Mouse (Mus musculus) embryonic facial prominence, embryonic 14.5 days (tissue): Measurements from ENCODE around the gene Tead2. TPM values are rescaled to one million over a fixed set of nuclear protein-coding genes. Genes with fewer than 3 reads are reported as not detected.
"Not testable (repeated sequence)": the region's sequence is repeated elsewhere in the genome, so short reads cannot be mapped to it uniquely, and the experiment has no call there.

ENCODE experiments used
- ATAC-seq: fragments of 200-750 bp; cut with Nextera tagmentation; 2 replicates; pipeline ENCODE4 v1.8.0; 2017; ENCODE audit warnings: low read depth, moderate number of reproducible peaks, moderate TSS enrichment
- DNase-seq: peaks from one replicate; pipeline ENCODE4 v3.0.0-alpha.2; 2015; ENCODE audit warnings: low spot score
- H3K27ac ChIP-seq: fragments of 300-500 bp; sonication (generic); replicated peaks from 2 replicates; pipeline ENCODE4 v1.5.1; 2014; ENCODE audit warnings: low read depth, mild to moderate bottlenecking, low read length, moderate library complexity
- H3K27me3 ChIP-seq: fragments of 300-500 bp; sonication (generic); replicated peaks from 2 replicates; pipeline ENCODE4 v1.6.1; 2014; ENCODE audit warnings: low read length; ENCODE audit not compliant: control insufficient read depth, insufficient read depth
- H3K36me3 ChIP-seq: fragments of 300-500 bp; sonication (generic); 2 replicates; pipeline ENCODE4 v1.6.1; 2014; ENCODE audit warnings: low read length, mixed read lengths; ENCODE audit not compliant: control insufficient read depth, insufficient read depth
- H3K4me1 ChIP-seq: fragments of 300-500 bp; sonication (generic); 2 replicates; pipeline ENCODE4 v1.6.1; 2014; ENCODE audit warnings: antibody characterized with exemption, low read length; ENCODE audit not compliant: control insufficient read depth, insufficient read depth
- H3K4me2 ChIP-seq: fragments of 300-500 bp; sonication (generic); 2 replicates; pipeline ENCODE4 v1.6.1; 2014; ENCODE audit warnings: low read depth, mild to moderate bottlenecking, low read length, moderate library complexity, mixed read lengths
- H3K4me3 ChIP-seq: fragments of 300-500 bp; sonication (generic); 2 replicates; pipeline ENCODE4 v1.5.1; 2014; ENCODE audit warnings: low read depth, mild to moderate bottlenecking, low read length
- H3K9ac ChIP-seq: fragments of 300-500 bp; sonication (generic); 2 replicates; pipeline ENCODE4 v1.6.1; 2014; ENCODE audit warnings: low read depth, mild to moderate bottlenecking, low read length, moderate library complexity, mixed read lengths
- H3K9me3 ChIP-seq: fragments of 300-500 bp; sonication (generic); 2 replicates; pipeline ENCODE4 v1.6.1; 2016; ENCODE audit warnings: low read length; ENCODE audit not compliant: control insufficient read depth
- WGBS: fragments of 180-500 bp; shearing (Covaris S2); extraction: QIAGEN DNeasy Blood & Tissue Kit; methylation state at CpG from one replicate; pipeline ENCODE4 v1.1.7; 2014; 5-methylcytosine and 5-hydroxymethylcytosine counted together
- polyA plus RNA-seq: library from polyadenylated mRNA; unstranded; fragments of >200 nt; fragmentation: Nextera tagmentation; extraction: Ambion mirVana; gene quantifications from 2 replicates; pipeline ENCODE4 v1.2.1, GENCODE M21; 2014

Gene Tead2
- polyA plus RNA-seq = 112 and 142 TPM in 2 replicates

DNA sequence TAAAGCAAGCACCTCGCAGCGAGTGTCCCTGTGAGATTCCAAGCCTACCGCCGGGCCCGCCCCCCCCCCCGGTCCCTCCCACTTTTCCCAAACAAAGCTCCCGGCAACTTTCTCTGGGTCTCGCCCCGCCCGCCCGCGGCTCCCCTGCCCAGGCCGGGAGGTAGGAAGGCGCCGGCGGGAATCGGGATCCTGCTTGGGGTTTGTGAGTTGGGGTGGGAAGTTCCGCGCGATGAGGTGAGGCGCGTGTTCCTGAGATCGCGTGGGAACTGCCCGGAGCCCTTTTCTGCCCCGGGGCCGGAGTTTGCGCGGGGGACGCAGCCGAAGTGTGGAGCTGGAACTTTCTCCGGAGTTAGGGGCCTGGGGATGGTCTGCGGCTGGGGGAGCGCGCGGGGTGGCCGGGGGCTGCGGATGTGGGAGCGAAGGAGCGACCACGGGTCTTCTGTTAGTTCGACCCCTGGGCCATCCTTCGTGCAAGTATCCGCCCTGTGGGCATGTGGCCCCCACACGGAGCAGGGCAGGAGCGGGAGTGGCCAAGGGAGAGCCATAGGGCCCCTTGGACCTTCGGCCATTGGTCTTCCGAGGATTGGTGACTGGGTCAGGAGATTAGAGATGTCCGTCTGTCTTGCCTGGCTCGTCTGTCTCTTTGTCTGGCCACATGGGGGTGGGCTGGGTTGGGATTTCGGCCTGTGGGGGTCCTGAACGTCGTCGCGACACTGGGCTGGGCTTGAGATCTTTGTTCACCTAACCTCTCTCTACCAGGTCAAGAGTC is at the start of gene Tead2:
Gene Tead2, plus strand, starts transcription at position 81 of the 769 bp plus-strand sequence.
- H3K9me3 ChIP-seq = no peaks in the 10 kb centered on the region
- H3K4me1 ChIP-seq = peaks cover 12% of the 10 kb centered on the region
- H3K9ac ChIP-seq = peak within 1 kb of the TSS; percentile 98
- peak; percentile 81 for DNase-seq
- H3K4me2 ChIP-seq = peak within 1 kb of the TSS; percentile 92
- peak; percentile 60 for ATAC-seq
- H3K4me3 ChIP-seq = peak within 1 kb of the TSS; percentile 94
- WGBS = 0% methylated on average over 41 of the region's 55 CpGs
- peak within 1 kb of the TSS; percentile 98 for H3K27ac ChIP-seq
- H3K27me3 ChIP-seq = peaks cover 16% of the 10 kb centered on the region
- peaks cover 38% of the 10 kb centered on the region for H3K36me3 ChIP-seq

DNA sequence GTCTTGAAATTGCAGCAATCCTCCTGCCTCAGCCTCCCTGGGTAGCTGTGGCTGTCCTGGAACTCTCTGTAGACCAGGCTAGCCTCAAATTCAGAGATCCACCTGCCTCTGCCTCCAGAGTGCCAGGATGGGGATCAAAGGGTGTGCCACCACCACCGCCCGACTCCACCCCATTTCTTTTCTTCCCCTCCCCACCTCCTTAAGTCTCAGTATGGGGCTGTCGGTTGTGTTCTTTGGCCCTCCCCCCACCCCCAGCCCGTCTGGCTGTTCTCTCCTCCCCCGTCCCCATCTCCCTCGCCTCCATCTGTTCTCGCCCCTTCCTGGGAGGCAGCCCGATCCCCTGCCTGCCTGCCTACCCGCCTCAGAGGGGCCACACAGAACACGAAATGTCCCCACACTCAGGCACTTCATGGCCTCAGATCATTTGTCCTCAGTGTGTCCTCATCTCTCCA is 48.6 kb upstream of the Tead2 start:
- DNase-seq (no peak), ATAC-seq (no peak)
- Histone ChIP-seq H3K4me2 (no peak overlapping the region), H3K36me3 (no peaks in the 10 kb centered on the region), H3K27me3 (peaks cover 78% of the 10 kb centered on the region), H3K27ac (no peak overlapping the region), H3K4me3 (no peak overlapping the region), H3K9me3 (peaks cover 17% of the 10 kb centered on the region), H3K4me1 (0 out of 2 replicates have a peak, but pooled peaks cover 4% of the 10 kb centered on the region), H3K9ac (no peak overlapping the region)
- 28% methylated on average over 10 of the region's 10 CpGs for WGBS

DNA sequence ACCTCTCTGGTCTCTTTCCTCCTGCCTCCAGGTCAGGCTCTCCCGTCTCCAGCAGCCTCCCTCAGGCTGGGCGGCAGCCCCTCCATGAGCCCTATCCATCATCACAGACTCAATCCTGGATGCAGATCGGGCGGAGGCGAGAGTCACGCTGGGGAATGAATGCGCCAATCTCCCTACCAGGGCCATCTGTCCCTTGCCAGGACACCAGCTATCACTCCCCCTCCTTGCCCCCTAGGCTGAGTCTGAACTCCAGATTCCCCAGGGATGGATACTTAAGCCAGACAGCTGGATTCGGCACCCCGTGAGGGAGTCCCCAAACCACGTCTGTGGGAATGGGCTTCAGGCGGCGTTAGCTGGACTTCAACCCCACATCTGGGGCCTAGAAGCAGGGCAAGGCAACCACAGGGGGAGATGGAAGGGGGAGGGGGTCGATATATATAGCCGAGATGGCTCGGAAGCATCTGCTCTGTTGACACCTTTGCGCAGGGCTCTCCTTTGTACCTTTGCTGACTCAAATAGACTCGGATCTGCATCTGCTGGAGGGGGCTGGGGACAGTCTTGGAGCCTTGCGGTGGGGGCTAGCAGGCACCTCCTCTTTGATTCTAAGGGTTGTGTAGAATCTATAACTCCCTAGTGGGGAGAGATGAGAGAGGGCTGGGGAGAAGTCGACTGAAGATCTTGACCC is 47.6 kb upstream of the Tead2 start:
- no peak for ATAC-seq
- Histone ChIP-seq H3K4me3 (no peak overlapping the region), H3K27me3 (peaks cover 72% of the 10 kb centered on the region), H3K4me2 (no peak overlapping the region), H3K4me1 (no peaks in the 10 kb centered on the region), H3K9me3 (peaks cover 17% of the 10 kb centered on the region), H3K36me3 (no peaks in the 10 kb centered on the region), H3K27ac (no peak overlapping the region), H3K9ac (no peak overlapping the region)
- no peak for DNase-seq
- WGBS = 2% methylated on average over 19 of the region's 19 CpGs

DNA sequence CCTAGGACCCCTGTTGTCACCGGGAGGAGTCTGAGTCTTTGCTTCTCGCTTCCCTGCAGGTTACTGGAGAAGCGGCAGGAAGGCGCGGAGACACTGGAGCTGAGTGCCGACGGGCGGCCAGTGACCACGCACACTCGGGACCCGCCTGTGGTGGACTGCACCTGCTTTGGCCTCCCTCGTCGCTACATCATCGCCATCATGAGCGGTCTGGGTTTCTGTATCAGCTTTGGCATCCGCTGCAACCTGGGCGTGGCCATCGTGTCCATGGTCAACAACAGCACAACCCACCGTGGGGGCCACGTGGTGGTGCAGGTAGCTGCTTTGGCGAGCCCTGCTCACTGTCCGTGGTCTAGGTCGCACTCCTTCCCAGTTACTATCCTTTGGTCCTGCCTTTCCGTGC is 46.9 kb upstream of the Tead2 start:
- Histone ChIP-seq H3K9me3 (peaks cover 17% of the 10 kb centered on the region), H3K27me3 (peaks cover 65% of the 10 kb centered on the region), H3K27ac (no peak overlapping the region), H3K4me1 (no peaks in the 10 kb centered on the region), H3K9ac (no peak overlapping the region), H3K4me2 (no peak overlapping the region), H3K36me3 (no peaks in the 10 kb centered on the region), H3K4me3 (peak overlapping the region; percentile 1; the same call in 1 of the 2 replicates)
- DNase-seq (no peak), ATAC-seq (no peak)
- WGBS = 5% methylated on average over 22 of the region's 24 CpGs

DNA sequence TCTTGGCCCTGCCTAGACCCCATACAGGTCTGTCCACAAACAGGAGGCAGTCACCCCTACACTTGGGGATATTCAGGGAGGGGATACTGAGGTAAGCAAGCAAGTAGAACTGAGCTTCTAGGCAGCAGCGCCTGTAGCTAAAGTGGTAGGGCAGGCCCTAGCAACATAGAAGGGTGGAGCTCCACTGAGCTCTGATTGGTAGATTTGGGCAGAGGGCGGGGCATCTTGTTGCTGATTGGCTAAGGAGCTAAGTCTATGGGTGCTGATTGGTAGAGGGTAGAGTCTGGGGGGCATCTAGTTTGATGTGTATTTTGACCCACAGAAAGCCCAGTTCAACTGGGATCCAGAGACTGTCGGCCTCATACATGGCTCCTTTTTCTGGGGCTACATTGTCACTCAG is 46.1 kb upstream of the Tead2 start:
- WGBS = 94% methylated on average over 3 of the region's 3 CpGs

DNA sequence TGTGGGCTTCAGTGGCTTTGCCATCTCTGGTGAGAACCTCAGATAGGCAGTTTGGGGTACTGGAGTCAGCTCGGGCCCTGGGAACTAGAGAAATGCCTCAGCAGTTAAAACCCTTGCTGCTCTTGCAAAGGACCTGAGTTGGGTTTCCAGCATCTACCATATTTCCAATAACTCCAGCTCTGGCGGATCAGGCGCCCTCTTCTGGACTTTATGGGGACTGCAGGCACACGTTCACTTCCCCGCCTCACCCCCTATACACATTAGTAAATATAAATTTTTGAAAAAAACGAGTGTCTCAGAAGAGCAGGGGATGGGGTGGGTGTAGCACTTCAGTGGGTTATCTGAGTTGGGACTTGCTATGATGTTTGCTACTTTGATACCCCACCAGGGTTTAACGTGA is 42.6 kb upstream of the Tead2 start:
- H3K9ac ChIP-seq = no peak overlapping the region
- WGBS = 55% methylated on average over 7 of the region's 7 CpGs
- H3K27me3 ChIP-seq = peaks cover 63% of the 10 kb centered on the region
- DNase-seq = no peak
- H3K36me3 ChIP-seq = no peaks in the 10 kb centered on the region
- peaks cover 17% of the 10 kb centered on the region for H3K9me3 ChIP-seq
- H3K4me3 ChIP-seq = no peak overlapping the region
- no peaks in the 10 kb centered on the region for H3K4me1 ChIP-seq
- no peak for ATAC-seq
- no peak overlapping the region for H3K27ac ChIP-seq
- H3K4me2 ChIP-seq = no peak overlapping the region

More for the DNA sequence above, 46.1 kb upstream of the Tead2 start:
- H3K4me2 ChIP-seq = no peak overlapping the region
- H3K36me3 ChIP-seq = no peaks in the 10 kb centered on the region
- H3K4me3 ChIP-seq = no peak overlapping the region
- peaks cover 17% of the 10 kb centered on the region for H3K9me3 ChIP-seq
- H3K27me3 ChIP-seq = peaks cover 63% of the 10 kb centered on the region
- H3K27ac ChIP-seq = no peak overlapping the region
- no peak overlapping the region for H3K9ac ChIP-seq
- no peak for ATAC-seq
- H3K4me1 ChIP-seq = no peaks in the 10 kb centered on the region
- no peak for DNase-seq

DNA sequence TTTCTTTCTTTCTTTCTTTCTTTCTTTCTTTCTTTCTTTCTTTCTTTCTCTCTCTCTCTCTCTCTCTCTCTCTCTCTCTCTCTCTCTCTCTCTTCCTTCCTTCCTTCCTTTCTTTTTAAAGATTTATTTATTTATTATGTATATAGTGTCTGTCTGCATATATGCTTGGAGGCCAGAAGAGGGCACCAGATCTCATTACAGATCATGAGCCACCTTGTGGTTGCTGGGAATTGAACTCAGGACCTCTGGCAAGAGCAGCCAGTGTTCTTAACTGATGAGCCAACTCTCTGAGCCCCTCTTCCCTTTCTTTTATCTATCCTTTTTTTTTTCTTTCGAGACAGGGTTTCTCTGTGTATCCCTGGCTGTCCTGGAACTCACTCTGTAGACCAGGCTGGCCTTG is 41.8 kb upstream of the Tead2 start:
- not testable (repeated sequence) for DNase-seq, H3K27ac ChIP-seq, H3K4me1 ChIP-seq, H3K36me3 ChIP-seq, H3K4me2 ChIP-seq, H3K9ac ChIP-seq, H3K4me3 ChIP-seq, ATAC-seq
- 73% methylated on average over 1 of the region's 1 CpGs for WGBS
- peaks cover 17% of the 10 kb centered on the region for H3K9me3 ChIP-seq
- peaks cover 63% of the 10 kb centered on the region for H3K27me3 ChIP-seq

DNA sequence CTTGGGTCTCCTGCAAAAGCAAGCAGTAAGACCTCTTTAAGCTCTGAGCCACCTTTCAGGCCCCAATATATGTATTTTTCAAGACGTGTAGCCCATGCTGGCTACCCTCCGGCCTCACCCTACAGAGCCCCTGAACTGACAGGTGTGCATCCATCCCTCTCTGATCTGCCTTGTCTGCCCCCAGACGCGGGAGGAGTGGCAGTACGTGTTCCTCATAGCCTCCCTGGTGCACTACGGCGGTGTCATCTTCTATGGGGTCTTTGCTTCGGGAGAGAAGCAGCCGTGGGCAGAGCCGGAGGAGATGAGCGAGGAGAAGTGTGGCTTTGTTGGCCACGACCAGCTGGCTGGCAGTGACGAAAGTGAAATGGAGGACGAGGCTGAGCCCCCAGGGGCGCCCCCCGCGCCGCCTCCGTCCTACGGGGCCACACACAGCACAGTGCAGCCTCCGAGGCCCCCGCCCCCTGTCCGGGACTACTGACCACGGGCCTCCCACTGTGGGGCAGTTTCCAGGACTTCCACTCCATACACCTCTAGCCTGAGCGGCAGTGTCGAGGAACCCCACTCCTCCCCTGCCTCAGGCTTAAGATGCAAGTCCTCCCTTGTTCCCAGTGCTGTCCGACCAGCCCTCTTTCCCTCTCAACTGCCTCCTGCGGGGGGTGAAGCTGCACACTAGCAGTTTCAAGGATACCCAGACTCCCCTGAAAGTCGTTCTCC is 40.8 kb upstream of the Tead2 start:
- Histone ChIP-seq H3K4me2 (peak overlapping the region; percentile 28), H3K27ac (no peak overlapping the region), H3K4me3 (peak overlapping the region; percentile 4; the same call in 1 of the 2 replicates), H3K9ac (no peak overlapping the region), H3K27me3 (peaks cover 63% of the 10 kb centered on the region), H3K36me3 (no peaks in the 10 kb centered on the region), H3K4me1 (no peaks in the 10 kb centered on the region), H3K9me3 (peaks cover 7% of the 10 kb centered on the region)
- 4% methylated on average over 25 of the region's 29 CpGs for WGBS
- DNase-seq = no peak
- ATAC-seq = peak; percentile 35
